Mouse (Mus musculus) heart, adult 8-10 months (tissue): ENCODE data around the gene Zfp790. TPM values are rescaled to one million over a fixed set of nuclear protein-coding genes. Genes with fewer than 3 reads are reported as not detected.

Experiments used
- DNase-seq: peaks from one replicate; pipeline ENCODE4 v3.0.0; 2022; ENCODE audit warnings: low spot score
- total RNA-seq, 4 experiments: library from RNA; stranded (reverse); gene quantifications; 2 replicates each; pipeline ENCODE4 v1.2.4; 2022

The Zfp790 gene
- 10 to 100 TPM in 3 of 4 experiments, 1 to 10 TPM in 1; 10.0 to 13.4 (median 11.8) TPM for total RNA-seq

- DNase-seq: peak; percentile 95
These were observed at the start of gene Zfp790 for GRCm38 (mm10) chr7:29815910-29816429. Gene Zfp790 (plus strand): TSS chr7:29816114.

GRCm38 (mm10) chr7:29767058-29767686 is 48.7 kb upstream of the Zfp790 start:
- DNase-seq: peak; percentile 90

- DNase-seq: peak; percentile 97
These were observed 47.6 kb upstream of the Zfp790 start, which contains the start of gene Zfp84 for GRCm38 (mm10) chr7:29768090-29768900. Gene Zfp84 (plus strand): TSS chr7:29768552.

- no peak for DNase-seq
These were observed 46.9 kb upstream of the Zfp790 start for GRCm38 (mm10) chr7:29768980-29769379.

- DNase-seq: no peak
These were observed 42.4 kb upstream of the Zfp790 start for GRCm38 (mm10) chr7:29773503-29773902.

GRCm38 (mm10) chr7:29774371-29774770 is 41.5 kb upstream of the Zfp790 start:
- DNase-seq: no peak

- no peak for DNase-seq
These were observed 39.3 kb upstream of the Zfp790 start for GRCm38 (mm10) chr7:29776568-29776967.

GRCm38 (mm10) chr7:29777372-29777771 is 38.5 kb upstream of the Zfp790 start:
- DNase-seq: no peak

- DNase-seq: peak; percentile 78
These were observed 31.9 kb upstream of the Zfp790 start, which contains the start of gene Zfp30 for GRCm38 (mm10) chr7:29783871-29784551. Gene Zfp30 (plus strand): TSS chr7:29783998.

- DNase-seq: no peak
These were observed 30.9 kb upstream of the Zfp790 start for GRCm38 (mm10) chr7:29785023-29785422.

GRCm38 (mm10) chr7:29785888-29786287 is 30.0 kb upstream of the Zfp790 start:
- DNase-seq: no peak

- no peak for DNase-seq
These were observed 23.0 kb upstream of the Zfp790 start for GRCm38 (mm10) chr7:29792906-29793305.

GRCm38 (mm10) chr7:29807046-29807445 is 8.9 kb upstream of the Zfp790 start:
- no peak for DNase-seq

GRCm38 (mm10) chr7:29812244-29812643 is 3.7 kb upstream of the Zfp790 start:
- no peak for DNase-seq

GRCm38 (mm10) chr7:29814381-29814780 is 1.5 kb upstream of the Zfp790 start:
- DNase-seq: no peak

GRCm38 (mm10) chr7:29815061-29815784 is 691 bp upstream of the Zfp790 start:
- DNase-seq: no peak

- peak; percentile 87 for DNase-seq
These were observed 2.8 kb downstream of the Zfp790 start for GRCm38 (mm10) chr7:29818619-29819254.

- no peak for DNase-seq
These were observed 12.1 kb downstream of the Zfp790 start for GRCm38 (mm10) chr7:29828001-29828400.

GRCm38 (mm10) chr7:29829804-29830203 is 13.9 kb downstream of the Zfp790 start:
- DNase-seq: no peak

- no peak for DNase-seq
These were observed 20.9 kb downstream of the Zfp790 start for GRCm38 (mm10) chr7:29836816-29837215.

GRCm38 (mm10) chr7:29839256-29839655 is 23.3 kb downstream of the Zfp790 start:
- DNase-seq: no peak
